Mouse (Mus musculus) intestine, postnatal 0 days (tissue): ENCODE data around the gene Pla2g4b. TPM values are rescaled to one million over a fixed set of nuclear protein-coding genes. Genes with fewer than 3 reads are reported as not detected.

Experiments used
- ATAC-seq: fragments of 200-750 bp; cut with Nextera tagmentation; 2 replicates; pipeline ENCODE4 v1.8.0; 2017; ENCODE audit warnings: mild to moderate bottlenecking, moderate TSS enrichment, moderate library complexity
- H3K27ac ChIP-seq: fragments of 300-500 bp; sonication (generic); 2 replicates; pipeline ENCODE4 v1.5.1; 2014; ENCODE audit warnings: mild to moderate bottlenecking, low read depth, low read length, moderate library complexity
- H3K27me3 ChIP-seq: fragments of 300-500 bp; sonication (generic); replicated peaks from 2 replicates; pipeline ENCODE4 v1.6.1; 2014; ENCODE audit warnings: low read length, mixed read lengths; ENCODE audit not compliant: control insufficient read depth, insufficient read depth
- H3K36me3 ChIP-seq: fragments of 300-500 bp; sonication (generic); 2 replicates; pipeline ENCODE4 v1.6.1; 2014; ENCODE audit warnings: mild to moderate bottlenecking, moderate library complexity; ENCODE audit not compliant: control insufficient read depth, insufficient read depth
- H3K4me1 ChIP-seq: fragments of 300-500 bp; sonication (generic); replicated peaks from 2 replicates; pipeline ENCODE4 v1.6.1; 2014; ENCODE audit warnings: antibody characterized with exemption, low read length, mixed read lengths; ENCODE audit not compliant: control insufficient read depth, insufficient read depth
- H3K4me2 ChIP-seq: fragments of 300-500 bp; sonication (generic); replicated peaks from 2 replicates; pipeline ENCODE4 v1.6.1; 2014; ENCODE audit warnings: low read depth, mild to moderate bottlenecking, moderate library complexity
- H3K4me3 ChIP-seq: fragments of 300-500 bp; sonication (generic); 2 replicates; pipeline ENCODE4 v1.5.1; 2014; ENCODE audit warnings: low read depth, low read length
- H3K9ac ChIP-seq: fragments of 300-500 bp; sonication (generic); 2 replicates; pipeline ENCODE4 v1.6.1; 2014; ENCODE audit warnings: mild to moderate bottlenecking, low read depth, low read length
- H3K9me3 ChIP-seq: fragments of 300-500 bp; sonication (generic); 2 replicates; pipeline ENCODE4 v1.6.1; 2016; ENCODE audit warnings: mixed run types; ENCODE audit not compliant: control insufficient read depth
- CTCF ChIP-seq: sonication (generic); IDR thresholded peaks from 2 replicates; pipeline ENCODE4 v1.5.1; 2016; ENCODE audit warnings: low read depth, mild to moderate bottlenecking, control low read depth, antibody characterized with exemption, moderate library complexity
- WGBS: fragments of 180-500 bp; shearing (Covaris S2); extraction: QIAGEN DNeasy Blood & Tissue Kit; methylation state at CpG from one replicate; pipeline ENCODE4 v1.1.7; 2014; 5-methylcytosine and 5-hydroxymethylcytosine counted together
- polyA plus RNA-seq: library from polyadenylated mRNA; unstranded; fragments of >200 nt; fragmentation: Nextera tagmentation; extraction: Ambion mirVana; gene quantifications from 2 replicates; pipeline ENCODE4 v1.2.1, GENCODE M21; 2015

The Pla2g4b gene
- polyA plus RNA-seq, 1 experiment from 2014 or later: 0.99 TPM

DNA sequence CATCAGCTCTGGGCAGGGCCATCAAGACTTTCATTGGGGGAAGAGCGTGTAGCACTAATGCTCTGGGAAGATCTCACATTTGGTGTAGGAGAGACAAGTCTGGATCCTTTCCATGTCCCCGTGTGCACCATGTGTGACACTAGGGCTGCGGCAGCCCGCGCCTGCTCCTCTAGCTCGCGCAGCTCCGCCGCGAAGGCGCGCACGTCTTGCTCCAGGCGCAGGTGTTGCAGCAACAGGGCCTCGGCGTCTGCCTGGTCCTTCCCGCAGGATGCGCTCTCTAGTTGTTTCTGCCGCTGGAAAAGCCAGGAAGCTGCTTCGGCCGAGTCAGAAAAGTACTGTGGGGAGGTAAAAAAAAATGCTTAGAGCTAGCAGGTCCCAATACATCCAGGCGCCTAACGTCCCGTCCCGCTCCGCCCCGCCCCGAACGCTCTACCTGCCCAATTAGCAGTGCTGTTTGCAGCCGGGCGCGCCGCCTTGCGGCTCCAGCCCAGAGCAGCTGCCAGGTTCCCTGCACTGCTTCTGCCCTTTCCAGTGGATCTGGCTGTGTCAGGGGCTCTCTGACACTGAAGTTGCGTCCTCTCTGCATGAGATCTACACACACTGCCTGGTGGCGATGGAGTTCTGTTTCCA is 43.0 kb downstream of the Pla2g4b start:
- Histone ChIP-seq H3K9ac (no peak overlapping the region), H3K4me3 (peak overlapping the region; percentile 26), H3K36me3 (no peaks in the 10 kb centered on the region), H3K27ac (no peak overlapping the region), H3K27me3 (peaks cover 4% of the 10 kb centered on the region; the same call in 1 of the 2 replicates), H3K4me2 (peak overlapping the region; percentile 66), H3K9me3 (no peaks in the 10 kb centered on the region), H3K4me1 (no peaks in the 10 kb centered on the region)
- ATAC-seq: peak; percentile 61
- peak; percentile 84 for TF ChIP-seq CTCF
- 2% methylated on average over 36 of the region's 36 CpGs for WGBS

DNA sequence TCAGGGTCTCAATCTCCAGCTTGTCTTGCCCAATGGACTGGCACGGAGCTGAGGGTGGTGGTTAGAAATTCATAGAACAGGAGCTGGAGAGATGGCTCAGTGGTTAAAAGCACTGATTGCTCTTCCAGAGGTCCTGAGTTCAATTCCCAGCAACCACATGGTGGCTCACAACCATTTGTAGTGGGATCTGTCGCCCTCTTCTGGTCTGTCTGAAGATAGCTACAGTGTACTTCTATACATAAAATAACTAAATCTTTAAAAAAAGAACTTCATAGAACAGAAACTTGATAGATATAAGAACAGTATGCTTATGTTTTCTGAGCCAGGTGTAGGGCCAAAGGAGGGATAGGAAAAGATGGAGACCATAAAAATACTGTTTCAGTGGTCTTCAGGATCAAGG is 49.2 kb downstream of the Pla2g4b start:
- H3K36me3 ChIP-seq: no peaks in the 10 kb centered on the region
- peaks cover 5% of the 10 kb centered on the region; the same call in 1 of the 2 replicates for H3K4me1 ChIP-seq
- no peak overlapping the region for H3K4me2 ChIP-seq
- H3K27me3 ChIP-seq: no peaks in the 10 kb centered on the region
- no peak overlapping the region for H3K9ac ChIP-seq
- H3K9me3 ChIP-seq: no peaks in the 10 kb centered on the region
- no peak for ATAC-seq
- 73% methylated on average over 2 of the region's 2 CpGs for WGBS
- H3K4me3 ChIP-seq: no peak overlapping the region
- no peak overlapping the region for H3K27ac ChIP-seq
- TF ChIP-seq CTCF: peak; percentile 38

DNA sequence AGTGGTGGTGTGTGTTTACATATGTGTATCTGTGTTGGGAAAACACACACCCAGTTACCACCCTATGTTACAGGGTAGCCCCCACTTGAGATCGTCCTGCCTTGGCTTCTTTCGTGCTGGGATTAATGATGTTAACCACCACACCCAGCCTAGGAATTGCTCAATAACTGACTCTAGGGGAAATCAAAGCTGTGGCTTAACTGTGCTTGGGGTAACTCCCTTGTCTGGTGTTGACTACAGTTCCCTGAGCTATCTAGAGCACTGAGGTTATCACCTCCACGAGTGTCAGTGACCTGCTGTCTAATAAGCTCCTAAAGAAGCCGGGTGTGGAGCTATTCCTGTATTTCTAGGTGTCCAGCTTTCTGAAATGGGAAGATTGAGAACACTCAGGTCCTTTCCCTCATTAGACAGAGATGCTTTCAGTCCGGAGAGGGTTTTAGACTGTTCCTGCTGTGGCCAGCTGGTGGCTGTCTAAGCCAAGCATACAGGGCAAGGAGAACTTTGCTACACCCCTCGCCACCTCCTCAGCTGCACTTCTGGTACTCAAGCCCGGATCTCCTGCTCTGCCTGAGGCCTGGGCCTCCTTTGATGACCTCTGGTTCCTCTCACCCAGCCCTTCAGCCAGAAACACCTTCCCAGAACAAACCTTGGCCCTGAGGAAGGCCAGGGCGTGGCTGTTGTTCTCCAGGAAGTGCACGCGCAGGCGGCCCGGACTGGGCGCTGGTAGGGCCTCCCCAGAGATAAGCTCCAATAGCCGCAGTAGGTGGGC is 51.6 kb downstream of the Pla2g4b start:
- H3K4me2 ChIP-seq: peak overlapping the region; percentile 24; the same call in 1 of the 2 replicates
- no peak overlapping the region for H3K9ac ChIP-seq
- peak; percentile 90 for ATAC-seq
- H3K27ac ChIP-seq: peak overlapping the region; percentile 24
- peaks cover 5% of the 10 kb centered on the region; the same call in 1 of the 2 replicates for H3K4me1 ChIP-seq
- TF ChIP-seq CTCF: peak; percentile 80
- 33% methylated on average over 14 of the region's 14 CpGs for WGBS
- H3K4me3 ChIP-seq: no peak overlapping the region
- H3K9me3 ChIP-seq: no peaks in the 10 kb centered on the region
- H3K27me3 ChIP-seq: no peaks in the 10 kb centered on the region
- H3K36me3 ChIP-seq: peaks cover 9% of the 10 kb centered on the region; the same call in 1 of the 2 replicates

DNA sequence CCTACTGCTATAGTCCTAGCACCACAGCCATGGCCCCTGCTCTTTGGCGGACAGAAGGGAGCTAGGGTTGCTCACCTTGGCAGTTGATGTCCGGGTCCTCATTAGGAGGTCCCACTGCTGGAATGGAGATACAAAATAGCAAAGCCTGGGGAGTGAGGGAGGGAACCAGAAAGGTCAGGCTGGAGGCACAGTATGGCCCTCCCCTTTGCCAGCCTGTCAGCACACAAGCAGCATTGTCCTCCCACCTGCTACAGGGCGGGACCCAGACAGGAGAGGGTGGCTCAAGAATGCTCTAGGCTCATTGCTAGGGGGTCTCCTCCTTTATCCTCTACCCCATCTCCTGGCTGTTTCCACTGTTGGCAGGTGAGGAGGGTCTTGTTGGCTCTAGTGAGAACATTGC is 52.8 kb downstream of the Pla2g4b start:
- 92% methylated on average over 3 of the region's 3 CpGs for WGBS
- H3K9ac ChIP-seq: no peak overlapping the region

DNA sequence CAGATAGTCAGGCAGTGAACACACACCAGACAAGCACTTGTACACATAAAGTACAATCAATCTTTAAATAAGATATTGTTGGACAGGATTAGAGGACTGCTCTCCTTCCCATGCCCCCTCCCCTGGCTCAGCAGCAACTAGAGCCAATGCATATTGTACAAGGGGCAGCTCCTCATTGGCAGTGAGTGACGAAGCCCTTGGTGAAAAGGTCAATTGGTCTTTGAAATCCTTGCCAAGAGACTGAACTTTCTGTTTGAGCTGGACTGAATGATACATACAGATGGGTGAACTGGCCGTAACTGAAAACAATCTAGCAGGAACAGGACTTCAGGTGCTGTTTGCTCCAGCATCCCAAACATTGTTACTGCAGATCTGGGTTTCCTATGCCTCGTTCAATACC is 54.2 kb downstream of the Pla2g4b start:
- Histone ChIP-seq H3K4me1 (peaks cover 5% of the 10 kb centered on the region; the same call in 1 of the 2 replicates), H3K36me3 (peaks cover 23% of the 10 kb centered on the region), H3K9ac (no peak overlapping the region), H3K4me3 (no peak overlapping the region), H3K9me3 (no peaks in the 10 kb centered on the region), H3K27me3 (no peaks in the 10 kb centered on the region), H3K27ac (no peak overlapping the region), H3K4me2 (no peak overlapping the region)
- TF ChIP-seq CTCF: no peak
- no peak for ATAC-seq
- WGBS: 86% methylated on average over 3 of the region's 3 CpGs

More for the DNA sequence above, 52.8 kb downstream of the Pla2g4b start:
- H3K4me1 ChIP-seq: peaks cover 5% of the 10 kb centered on the region; the same call in 1 of the 2 replicates
- no peak for ATAC-seq
- peaks cover 18% of the 10 kb centered on the region for H3K36me3 ChIP-seq
- TF ChIP-seq CTCF: no peak
- no peak overlapping the region for H3K27ac ChIP-seq
- no peak overlapping the region for H3K4me3 ChIP-seq
- no peak overlapping the region for H3K4me2 ChIP-seq
- no peaks in the 10 kb centered on the region for H3K27me3 ChIP-seq
- H3K9me3 ChIP-seq: no peaks in the 10 kb centered on the region

DNA sequence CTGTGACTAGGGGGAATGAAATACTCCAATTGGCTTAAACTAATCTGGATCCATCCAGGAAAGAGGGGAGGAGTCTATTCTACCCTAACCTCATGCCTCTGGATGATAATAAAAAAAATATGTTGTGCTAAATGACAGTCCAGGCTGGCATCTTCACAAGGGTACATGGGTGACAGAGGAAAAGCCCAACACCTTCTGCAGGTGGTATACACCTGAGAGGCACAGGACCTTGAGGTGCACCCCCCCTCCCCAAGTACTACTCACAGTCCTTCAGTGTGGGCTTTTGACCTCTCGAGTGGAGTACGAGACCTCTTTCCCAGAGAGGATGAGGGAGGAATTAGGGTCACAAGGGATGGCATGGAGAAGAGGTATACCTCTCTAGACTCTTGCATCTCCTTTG is 54.7 kb downstream of the Pla2g4b start:
- no peak for ATAC-seq
- Histone ChIP-seq H3K36me3 (peaks cover 23% of the 10 kb centered on the region), H3K27me3 (no peaks in the 10 kb centered on the region), H3K9ac (no peak overlapping the region), H3K27ac (no peak overlapping the region), H3K4me3 (no peak overlapping the region), H3K4me2 (no peak overlapping the region), H3K4me1 (peaks cover 5% of the 10 kb centered on the region; the same call in 1 of the 2 replicates), H3K9me3 (no peaks in the 10 kb centered on the region)
- TF ChIP-seq CTCF: no peak
- 96% methylated on average over 2 of the region's 2 CpGs for WGBS
